Mouse (Mus musculus) left cerebral cortex, postnatal 10 days (tissue): ENCODE data around the gene Dach1. TPM values are rescaled to one million over a fixed set of nuclear protein-coding genes. Genes with fewer than 3 reads are reported as not detected.

Source experiments
- DNase-seq, 2 experiments: peaks; one replicate each; pipeline ENCODE4 v3.0.0; 2021 to 2022; ENCODE audit warnings: low spot score in 2 of 2, mixed read lengths in 1 of 2; ENCODE audit errors: extremely low spot score in 1 of 2
- intact Hi-C: fragments of 180-260 bp; cut with DNase I; formaldehyde crosslinking; loops from one replicate; pipeline ENCODE4 v1.15.1; 2025
- total RNA-seq, 2 experiments: library from RNA; stranded (reverse); gene quantifications; 2 replicates each; pipeline ENCODE4 v1.2.3; 2021

Dach1 gene
- total RNA-seq, 2 experiments from 2014 or later = 5.7 to 8.3 TPM

DNA sequence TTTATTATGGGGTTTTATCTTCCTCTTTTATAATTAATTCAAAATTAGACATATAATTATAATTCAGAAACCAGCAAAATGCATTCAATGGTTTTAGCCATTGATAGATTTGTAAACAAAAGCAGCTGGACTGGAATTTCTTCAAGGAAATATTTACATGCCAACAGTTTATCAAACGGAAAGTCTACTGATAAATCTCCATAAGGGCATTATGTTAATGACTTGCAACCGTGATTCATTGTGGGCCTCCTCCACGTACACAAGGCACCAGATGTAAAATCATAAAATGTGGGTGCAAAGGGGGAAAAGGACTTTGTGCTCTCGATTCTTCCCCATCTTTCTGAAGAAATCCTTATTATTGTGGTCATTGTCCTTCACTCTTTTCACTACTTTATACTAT lies 426.8 kb downstream of the Dach1 start:
- intact Hi-C loops = loop anchor here (10.0 kb wide), 1 partner anchor 62 kb away; no protein-coding TSS in a partner anchor
- no peak for DNase-seq
